Mouse (Mus musculus): ENCODE measurements around the gene Olfr187. TPM values are rescaled to one million over a fixed set of nuclear protein-coding genes. Genes with fewer than 3 reads are reported as not detected.

Gene Olfr187
- total and polyA plus RNA-seq, 2 experiments from 2014 or later, result not detected

GRCm38 (mm10) chr16:59048860-59049259 lies 9.3 kb upstream of the Olfr187 start:
- ATAC-seq, result no peak
- no peak for TF ChIP-seq CTCF (IDR thresholded peaks at IDR 0.05; ENCODE audit: low read depth)
- Histone ChIP-seq H3K4me3 (ENCODE audit: low read length) (no peak overlapping the region), H3K9ac (replicated peaks; ENCODE audit: low read length) (no peak overlapping the region), H3K27ac (no peak overlapping the region), H3K4me2 (ENCODE audit: low read depth, low read length) (no peak overlapping the region), H3K4me1 (ENCODE audit: insufficient read depth, low read length) (no peaks in the 10 kb centered on the region), H3K27me3 (ENCODE audit: insufficient read depth, low read length) (no peaks in the 10 kb centered on the region), H3K9me3 (ENCODE audit: low read length) (no peaks in the 10 kb centered on the region), H3K36me3 (ENCODE audit: insufficient read depth, low read length) (no peaks in the 10 kb centered on the region)
- WGBS, result 77% methylated on average over 1 of the region's 1 CpGs
- no peak for DNase-seq (ENCODE audit: low spot score)

GRCm38 (mm10) chr16:59047579-59047978 lies 8.0 kb upstream of the Olfr187 start:
- Histone ChIP-seq H3K4me1 (ENCODE audit: insufficient read depth, low read length) (no peaks in the 10 kb centered on the region), H3K9me3 (ENCODE audit: low read length) (no peaks in the 10 kb centered on the region), H3K36me3 (ENCODE audit: insufficient read depth, low read length) (no peaks in the 10 kb centered on the region), H3K4me3 (ENCODE audit: low read length) (no peak overlapping the region), H3K9ac (replicated peaks; ENCODE audit: low read length) (no peak overlapping the region), H3K27ac (no peak overlapping the region), H3K27me3 (ENCODE audit: insufficient read depth, low read length) (no peaks in the 10 kb centered on the region), H3K4me2 (ENCODE audit: low read depth, low read length) (no peak overlapping the region)
- no peak for ATAC-seq
- TF ChIP-seq CTCF (IDR thresholded peaks at IDR 0.05; ENCODE audit: low read depth), result no peak
- DNase-seq (ENCODE audit: low spot score), result no peak
- 56% methylated on average over 4 of the region's 4 CpGs for WGBS

- no peaks in the 10 kb centered on the region for H3K9me3 ChIP-seq (ENCODE audit: low read length)
- ATAC-seq (no peak), DNase-seq (ENCODE audit: low spot score) (no peak)
- TF ChIP-seq CTCF (IDR thresholded peaks at IDR 0.05; ENCODE audit: low read depth), result no peak
- H3K27me3 ChIP-seq (ENCODE audit: insufficient read depth, low read length), result no peaks in the 10 kb centered on the region
- H3K9ac ChIP-seq (replicated peaks; ENCODE audit: low read length), result no peak overlapping the region
- H3K4me2 ChIP-seq (ENCODE audit: low read depth, low read length), result no peak overlapping the region
- WGBS, result 87% methylated on average over 3 of the region's 3 CpGs
- H3K36me3 ChIP-seq (ENCODE audit: insufficient read depth, low read length), result no peaks in the 10 kb centered on the region
- no peak overlapping the region for H3K27ac ChIP-seq
- H3K4me1 ChIP-seq (ENCODE audit: insufficient read depth, low read length), result no peaks in the 10 kb centered on the region
- H3K4me3 ChIP-seq (ENCODE audit: low read length), result no peak overlapping the region
Observed at GRCm38 (mm10) chr16:59045835-59046234, 6.3 kb upstream of the Olfr187 start.

GRCm38 (mm10) chr16:59030191-59030590 lies 9.4 kb downstream of the Olfr187 start, which contains the start of gene Olfr186:
Olfr186 (minus strand) TSS chr16:59030291.
- no peak for DNase-seq (ENCODE audit: low spot score)
- no peak for ATAC-seq
- no peak within 1 kb of the TSS for H3K4me3 ChIP-seq (ENCODE audit: low read length)

GRCm38 (mm10) chr16:59013357-59014018 lies 26.1 kb downstream of the Olfr187 start:
- Histone ChIP-seq H3K4me2 (ENCODE audit: low read depth, low read length) (no peak overlapping the region), H3K4me3 (ENCODE audit: low read length) (no peak overlapping the region), H3K9me3 (ENCODE audit: low read length) (no peaks in the 10 kb centered on the region), H3K27ac (no peak overlapping the region), H3K9ac (replicated peaks; ENCODE audit: low read length) (no peak overlapping the region), H3K27me3 (ENCODE audit: insufficient read depth, low read length) (no peaks in the 10 kb centered on the region), H3K36me3 (ENCODE audit: insufficient read depth, low read length) (no peaks in the 10 kb centered on the region), H3K4me1 (ENCODE audit: insufficient read depth, low read length) (no peaks in the 10 kb centered on the region)
- 61% methylated on average over 2 of the region's 2 CpGs for WGBS
- TF ChIP-seq CTCF (IDR thresholded peaks at IDR 0.05; ENCODE audit: low read depth), result no peak
- DNase-seq (ENCODE audit: low spot score) (no peak), ATAC-seq (no peak)

More at GRCm38 (mm10) chr16:59030191-59030590, 9.4 kb downstream of the Olfr187 start, which contains the start of gene Olfr186:
- Histone ChIP-seq H3K27me3 (ENCODE audit: insufficient read depth, low read length) (no peaks in the 10 kb centered on the region), H3K4me1 (ENCODE audit: insufficient read depth, low read length) (no peaks in the 10 kb centered on the region), H3K9me3 (ENCODE audit: low read length) (no peaks in the 10 kb centered on the region), H3K4me2 (ENCODE audit: low read depth, low read length) (no peak within 1 kb of the TSS), H3K9ac (replicated peaks; ENCODE audit: low read length) (no peak within 1 kb of the TSS), H3K36me3 (ENCODE audit: insufficient read depth, low read length) (no peaks in the 10 kb centered on the region), H3K27ac (no peak within 1 kb of the TSS)
- no peak for TF ChIP-seq CTCF (IDR thresholded peaks at IDR 0.05; ENCODE audit: low read depth)
- 94% methylated on average over 4 of the region's 4 CpGs for WGBS

GRCm38 (mm10) chr16:59007146-59007545 lies 32.4 kb downstream of the Olfr187 start:
- H3K9me3 ChIP-seq (ENCODE audit: low read length), result no peaks in the 10 kb centered on the region
- H3K27ac ChIP-seq, result no peak overlapping the region
- no peaks in the 10 kb centered on the region for H3K27me3 ChIP-seq (ENCODE audit: insufficient read depth, low read length)
- no peak overlapping the region for H3K4me3 ChIP-seq (ENCODE audit: low read length)
- H3K9ac ChIP-seq (replicated peaks; ENCODE audit: low read length), result no peak overlapping the region
- H3K36me3 ChIP-seq (ENCODE audit: insufficient read depth, low read length), result no peaks in the 10 kb centered on the region
- no peak overlapping the region for H3K4me2 ChIP-seq (ENCODE audit: low read depth, low read length)
- no peak for DNase-seq (ENCODE audit: low spot score)
- no peaks in the 10 kb centered on the region for H3K4me1 ChIP-seq (ENCODE audit: insufficient read depth, low read length)
- TF ChIP-seq CTCF (IDR thresholded peaks at IDR 0.05; ENCODE audit: low read depth), result no peak
- no peak for ATAC-seq

- ATAC-seq (no peak), DNase-seq (ENCODE audit: low spot score) (no peak)
- Histone ChIP-seq H3K27ac (no peak within 1 kb of the TSS), H3K4me1 (ENCODE audit: insufficient read depth, low read length) (no peaks in the 10 kb centered on the region), H3K4me2 (ENCODE audit: low read depth, low read length) (no peak within 1 kb of the TSS), H3K4me3 (ENCODE audit: low read length) (no peak within 1 kb of the TSS), H3K9me3 (ENCODE audit: low read length) (no peaks in the 10 kb centered on the region), H3K27me3 (ENCODE audit: insufficient read depth, low read length) (no peaks in the 10 kb centered on the region), H3K36me3 (ENCODE audit: insufficient read depth, low read length) (no peaks in the 10 kb centered on the region), H3K9ac (replicated peaks; ENCODE audit: low read length) (no peak within 1 kb of the TSS)
- TF ChIP-seq CTCF (IDR thresholded peaks at IDR 0.05; ENCODE audit: low read depth), result no peak
- 77% methylated on average over 2 of the region's 2 CpGs for WGBS
Observed at GRCm38 (mm10) chr16:58995057-58995456, 44.5 kb downstream of the Olfr187 start, which contains the start of gene Olfr183. Olfr183 (plus strand) TSS chr16:58995357.

Other genes starting within 250 kb of the Olfr187 start
- not detected in 2 replicates for gene Olfr173, start 239.5 kb downstream of the Olfr187 start, total RNA-seq (2014; rRNA removed)
- gene Olfr173, start 239.5 kb downstream of the Olfr187 start, polyA plus RNA-seq (2015; fragmentation: Nextera tagmentation; extraction: Ambion mirVana), result not detected in 2 replicates
- gene Olfr175-ps1, start 213.0 kb downstream of the Olfr187 start, total RNA-seq (2014; rRNA removed), result not detected in 2 replicates
- not detected in 2 replicates for gene Olfr175-ps1, start 213.0 kb downstream of the Olfr187 start, polyA plus RNA-seq (2015; fragmentation: Nextera tagmentation; extraction: Ambion mirVana)
- not detected in 2 replicates for gene Olfr177, start 165.0 kb downstream of the Olfr187 start, total RNA-seq (2014; rRNA removed)
- not detected in 2 replicates for gene Olfr177, start 165.0 kb downstream of the Olfr187 start, polyA plus RNA-seq (2015; fragmentation: Nextera tagmentation; extraction: Ambion mirVana)
- not detected in 2 replicates for gene Olfr178, start 147.7 kb downstream of the Olfr187 start, total RNA-seq (2014; rRNA removed)
- not detected in 2 replicates for gene Olfr178, start 147.7 kb downstream of the Olfr187 start, polyA plus RNA-seq (2015; fragmentation: Nextera tagmentation; extraction: Ambion mirVana)
- not detected in 2 replicates for gene Olfr181, start 111.0 kb downstream of the Olfr187 start, total RNA-seq (2014; rRNA removed)
- gene Olfr181, start 111.0 kb downstream of the Olfr187 start, polyA plus RNA-seq (2015; fragmentation: Nextera tagmentation; extraction: Ambion mirVana), result not detected in 2 replicates
- not detected in 2 replicates for gene Olfr180, start 110.4 kb downstream of the Olfr187 start, total RNA-seq (2014; rRNA removed)
- gene Olfr180, start 110.4 kb downstream of the Olfr187 start, polyA plus RNA-seq (2015; fragmentation: Nextera tagmentation; extraction: Ambion mirVana), result not detected in 2 replicates
- not detected in 2 replicates for gene Olfr183, start 44.4 kb downstream of the Olfr187 start, total RNA-seq (2014; rRNA removed)
- gene Olfr183, start 44.4 kb downstream of the Olfr187 start, polyA plus RNA-seq (2015; fragmentation: Nextera tagmentation; extraction: Ambion mirVana), result not detected in 2 replicates
- gene Olfr186, start 9.5 kb downstream of the Olfr187 start, total RNA-seq (2014; rRNA removed), result not detected in 2 replicates
- gene Olfr186, start 9.5 kb downstream of the Olfr187 start, polyA plus RNA-seq (2015; fragmentation: Nextera tagmentation; extraction: Ambion mirVana), result not detected in 2 replicates
- gene Olfr190, start 38.2 kb upstream of the Olfr187 start, total RNA-seq (2014; rRNA removed), result not detected in 2 replicates
- gene Olfr190, start 38.2 kb upstream of the Olfr187 start, polyA plus RNA-seq (2015; fragmentation: Nextera tagmentation; extraction: Ambion mirVana), result not detected in 2 replicates
- gene Olfr191, start 50.1 kb upstream of the Olfr187 start, total RNA-seq (2014; rRNA removed), result not detected in 2 replicates
- gene Olfr191, start 50.1 kb upstream of the Olfr187 start, polyA plus RNA-seq (2015; fragmentation: Nextera tagmentation; extraction: Ambion mirVana), result not detected in 2 replicates
- not detected in 2 replicates for gene Olfr193, start 72.1 kb upstream of the Olfr187 start, total RNA-seq (2014; rRNA removed)
- gene Olfr193, start 72.1 kb upstream of the Olfr187 start, polyA plus RNA-seq (2015; fragmentation: Nextera tagmentation; extraction: Ambion mirVana), result not detected in 2 replicates
- not detected in 2 replicates for gene Olfr194, start 81.3 kb upstream of the Olfr187 start, total RNA-seq (2014; rRNA removed)
- not detected in 2 replicates for gene Olfr194, start 81.3 kb upstream of the Olfr187 start, polyA plus RNA-seq (2015; fragmentation: Nextera tagmentation; extraction: Ambion mirVana)
- not detected in 2 replicates for gene Olfr195, start 107.3 kb upstream of the Olfr187 start, total RNA-seq (2014; rRNA removed)
- gene Olfr195, start 107.3 kb upstream of the Olfr187 start, polyA plus RNA-seq (2015; fragmentation: Nextera tagmentation; extraction: Ambion mirVana), result not detected in 2 replicates
- not detected in 2 replicates for gene Olfr196, start 130.7 kb upstream of the Olfr187 start, total RNA-seq (2014; rRNA removed)
- not detected in 2 replicates for gene Olfr196, start 130.7 kb upstream of the Olfr187 start, polyA plus RNA-seq (2015; fragmentation: Nextera tagmentation; extraction: Ambion mirVana)
- not detected in 2 replicates for gene Olfr198, start 163.8 kb upstream of the Olfr187 start, total RNA-seq (2014; rRNA removed)
- not detected in 2 replicates for gene Olfr198, start 163.8 kb upstream of the Olfr187 start, polyA plus RNA-seq (2015; fragmentation: Nextera tagmentation; extraction: Ambion mirVana)
- gene Olfr199, start 180.0 kb upstream of the Olfr187 start, total RNA-seq (2014; rRNA removed), result not detected in 2 replicates
- not detected in 2 replicates for gene Olfr199, start 180.0 kb upstream of the Olfr187 start, polyA plus RNA-seq (2015; fragmentation: Nextera tagmentation; extraction: Ambion mirVana)
- not detected in 2 replicates for gene Olfr201, start 232.9 kb upstream of the Olfr187 start, total RNA-seq (2014; rRNA removed)
- gene Olfr201, start 232.9 kb upstream of the Olfr187 start, polyA plus RNA-seq (2015; fragmentation: Nextera tagmentation; extraction: Ambion mirVana), result not detected in 2 replicates
- not detected in 2 replicates for gene Olfr202, start 247.0 kb upstream of the Olfr187 start, total RNA-seq (2014; rRNA removed)
- gene Olfr202, start 247.0 kb upstream of the Olfr187 start, polyA plus RNA-seq (2015; fragmentation: Nextera tagmentation; extraction: Ambion mirVana), result not detected in 2 replicates

Measured in hindbrain, postnatal 0 days (tissue).